Mouse (Mus musculus): Measurements from ENCODE around the gene Cic. TPM values are rescaled to one million over a fixed set of nuclear protein-coding genes. Genes with fewer than 3 reads are reported as not detected.

Cic gene
- polyA plus RNA-seq, 1 experiment from 2014 or later, result 29.5 TPM

GRCm38 (mm10) chr7:25232101-25232648 lies 35.3 kb upstream of the Cic start:
- H3K36me3 ChIP-seq, result peaks cover 74% of the 10 kb centered on the region
- H3K4me1 ChIP-seq, result peaks cover 15% of the 10 kb centered on the region
- no peak overlapping the region for H3K9ac ChIP-seq
- ATAC-seq (ENCODE audit: borderline replicate concordance, extremely low read depth, low FRiP score, low TSS enrichment), result no peak
- no peak overlapping the region for H3K4me3 ChIP-seq
- H3K27ac ChIP-seq, result no peak overlapping the region
- WGBS, result 48% methylated on average over 5 of the region's 5 CpGs
- H3K4me2 ChIP-seq, result no peak overlapping the region
- H3K27me3 ChIP-seq, result no peaks in the 10 kb centered on the region
- H3K9me3 ChIP-seq, result no peaks in the 10 kb centered on the region

- Histone ChIP-seq H3K36me3 (peaks cover 65% of the 10 kb centered on the region), H3K27ac (no peak overlapping the region), H3K9me3 (no peaks in the 10 kb centered on the region), H3K27me3 (no peaks in the 10 kb centered on the region), H3K9ac (no peak overlapping the region), H3K4me1 (peaks cover 15% of the 10 kb centered on the region), H3K4me2 (no peak overlapping the region), H3K4me3 (no peak overlapping the region)
- ATAC-seq (ENCODE audit: borderline replicate concordance, extremely low read depth, low FRiP score, low TSS enrichment), result no peak
- WGBS, result 76% methylated on average over 2 of the region's 2 CpGs
These were observed 34.4 kb upstream of the Cic start for GRCm38 (mm10) chr7:25233061-25233460.

GRCm38 (mm10) chr7:25235526-25235925 lies 32.0 kb upstream of the Cic start:
- H3K27me3 ChIP-seq, result no peaks in the 10 kb centered on the region
- WGBS, result 87% methylated on average over 5 of the region's 5 CpGs

GRCm38 (mm10) chr7:25237249-25238014 lies 30.1 kb upstream of the Cic start, which contains the start of gene Gsk3a:
Gsk3a (minus strand) TSS chr7:25237851.
- Histone ChIP-seq H3K9ac (peak within 1 kb of the TSS; percentile 100), H3K27ac (peak within 1 kb of the TSS; percentile 82), H3K27me3 (no peaks in the 10 kb centered on the region), H3K36me3 (peaks cover 25% of the 10 kb centered on the region), H3K9me3 (no peaks in the 10 kb centered on the region), H3K4me2 (peak within 1 kb of the TSS; percentile 83), H3K4me1 (peaks cover 21% of the 10 kb centered on the region), H3K4me3 (peak within 1 kb of the TSS; percentile 91)
- 0% methylated on average over 73 of the region's 76 CpGs for WGBS
- ATAC-seq (ENCODE audit: borderline replicate concordance, extremely low read depth, low FRiP score, low TSS enrichment), result peak; percentile 88

More at GRCm38 (mm10) chr7:25235526-25235925, 32.0 kb upstream of the Cic start:
- Histone ChIP-seq H3K9me3 (no peaks in the 10 kb centered on the region), H3K27ac (no peak overlapping the region), H3K36me3 (peaks cover 40% of the 10 kb centered on the region), H3K4me1 (peaks cover 21% of the 10 kb centered on the region), H3K4me3 (no peak overlapping the region), H3K4me2 (peak overlapping the region; percentile 83; the same call in 1 of the 2 replicates), H3K9ac (no peak overlapping the region)
- no peak for ATAC-seq (ENCODE audit: borderline replicate concordance, extremely low read depth, low FRiP score, low TSS enrichment)

- peak overlapping the region; percentile 33 for H3K9ac ChIP-seq
- peaks cover 21% of the 10 kb centered on the region for H3K4me1 ChIP-seq
- peak overlapping the region; percentile 82 for H3K27ac ChIP-seq
- H3K36me3 ChIP-seq, result peaks cover 25% of the 10 kb centered on the region
- peak overlapping the region; percentile 91 for H3K4me3 ChIP-seq
- H3K9me3 ChIP-seq, result no peaks in the 10 kb centered on the region
- under 1% methylated on average over 23 of the region's 23 CpGs for WGBS
- peak overlapping the region; percentile 83 for H3K4me2 ChIP-seq
- no peaks in the 10 kb centered on the region for H3K27me3 ChIP-seq
- ATAC-seq (ENCODE audit: borderline replicate concordance, extremely low read depth, low FRiP score, low TSS enrichment), result peak; percentile 91
These were observed 29.3 kb upstream of the Cic start for GRCm38 (mm10) chr7:25238015-25238706.

- Histone ChIP-seq H3K36me3 (peaks cover 22% of the 10 kb centered on the region), H3K27ac (peak overlapping the region; percentile 82), H3K4me2 (peak overlapping the region; percentile 83), H3K4me1 (peaks cover 21% of the 10 kb centered on the region), H3K9me3 (no peaks in the 10 kb centered on the region), H3K9ac (peak overlapping the region; percentile 33), H3K27me3 (no peaks in the 10 kb centered on the region), H3K4me3 (peak overlapping the region; percentile 91)
- WGBS, result 2% methylated on average over 30 of the region's 30 CpGs
- ATAC-seq (ENCODE audit: borderline replicate concordance, extremely low read depth, low FRiP score, low TSS enrichment), result peak; percentile 37
These were observed 28.5 kb upstream of the Cic start for GRCm38 (mm10) chr7:25238829-25239623.

GRCm38 (mm10) chr7:25240631-25241030 lies 26.9 kb upstream of the Cic start:
- no peak overlapping the region for H3K4me3 ChIP-seq
- no peak overlapping the region for H3K4me2 ChIP-seq
- H3K9me3 ChIP-seq, result no peaks in the 10 kb centered on the region
- no peak overlapping the region for H3K9ac ChIP-seq
- H3K27ac ChIP-seq, result no peak overlapping the region
- ATAC-seq (ENCODE audit: borderline replicate concordance, extremely low read depth, low FRiP score, low TSS enrichment), result no peak
- 59% methylated on average over 7 of the region's 7 CpGs for WGBS
- H3K36me3 ChIP-seq, result peaks cover 32% of the 10 kb centered on the region
- H3K4me1 ChIP-seq, result peaks cover 29% of the 10 kb centered on the region
- H3K27me3 ChIP-seq, result no peaks in the 10 kb centered on the region

- no peak for ATAC-seq (ENCODE audit: borderline replicate concordance, extremely low read depth, low FRiP score, low TSS enrichment)
- 19% methylated on average over 2 of the region's 2 CpGs for WGBS
- H3K4me2 ChIP-seq, result no peak overlapping the region
- no peak overlapping the region for H3K4me3 ChIP-seq
- H3K9me3 ChIP-seq, result no peaks in the 10 kb centered on the region
- peaks cover 32% of the 10 kb centered on the region for H3K36me3 ChIP-seq
- H3K9ac ChIP-seq, result no peak overlapping the region
- H3K27ac ChIP-seq, result no peak overlapping the region
- H3K4me1 ChIP-seq, result peaks cover 29% of the 10 kb centered on the region
- H3K27me3 ChIP-seq, result no peaks in the 10 kb centered on the region
These were observed 26.4 kb upstream of the Cic start for GRCm38 (mm10) chr7:25241062-25241461.

- no peaks in the 10 kb centered on the region for H3K27me3 ChIP-seq
- H3K4me2 ChIP-seq, result no peak overlapping the region
- peaks cover 43% of the 10 kb centered on the region for H3K4me1 ChIP-seq
- no peak overlapping the region for H3K27ac ChIP-seq
- no peak for ATAC-seq (ENCODE audit: borderline replicate concordance, extremely low read depth, low FRiP score, low TSS enrichment)
- no peaks in the 10 kb centered on the region for H3K9me3 ChIP-seq
- no peak overlapping the region for H3K9ac ChIP-seq
- 90% methylated on average over 4 of the region's 4 CpGs for WGBS
- peaks cover 32% of the 10 kb centered on the region for H3K36me3 ChIP-seq
- no peak overlapping the region for H3K4me3 ChIP-seq
These were observed 24.1 kb upstream of the Cic start for GRCm38 (mm10) chr7:25243361-25243760.

GRCm38 (mm10) chr7:25244562-25245369 lies 22.7 kb upstream of the Cic start:
- peaks cover 32% of the 10 kb centered on the region for H3K36me3 ChIP-seq

More at GRCm38 (mm10) chr7:25244562-25245369, 22.7 kb upstream of the Cic start:
- no peaks in the 10 kb centered on the region for H3K9me3 ChIP-seq
- no peak overlapping the region for H3K27ac ChIP-seq
- H3K4me1 ChIP-seq, result peaks cover 39% of the 10 kb centered on the region
- 82% methylated on average over 30 of the region's 30 CpGs for WGBS
- no peak overlapping the region for H3K9ac ChIP-seq
- H3K4me2 ChIP-seq, result no peak overlapping the region
- H3K27me3 ChIP-seq, result no peaks in the 10 kb centered on the region
- no peak overlapping the region for H3K4me3 ChIP-seq
- no peak for ATAC-seq (ENCODE audit: borderline replicate concordance, extremely low read depth, low FRiP score, low TSS enrichment)

Data from lung, embryonic 15.5 days (tissue).